Mouse (Mus musculus) cerebellum, adult 2 months (tissue): ENCODE data around the gene Hist3h2a.

Source experiments
- CTCF ChIP-seq: fragments of 200-500 bp; IDR thresholded peaks from 2 replicates; pipeline ENCODE4 v1.5.1; 2011; ENCODE audit warnings: low read depth, mild to moderate bottlenecking, control low read depth, low read length, moderate library complexity, borderline replicate concordance; ENCODE audit not compliant: insufficient read depth
- POLR2A ChIP-seq: fragments of 200-500 bp; IDR thresholded peaks from 2 replicates; pipeline ENCODE4 v1.6.1; 2011; ENCODE audit warnings: low read length, control low read depth, borderline replicate concordance; ENCODE audit not compliant: insufficient read depth

DNA sequence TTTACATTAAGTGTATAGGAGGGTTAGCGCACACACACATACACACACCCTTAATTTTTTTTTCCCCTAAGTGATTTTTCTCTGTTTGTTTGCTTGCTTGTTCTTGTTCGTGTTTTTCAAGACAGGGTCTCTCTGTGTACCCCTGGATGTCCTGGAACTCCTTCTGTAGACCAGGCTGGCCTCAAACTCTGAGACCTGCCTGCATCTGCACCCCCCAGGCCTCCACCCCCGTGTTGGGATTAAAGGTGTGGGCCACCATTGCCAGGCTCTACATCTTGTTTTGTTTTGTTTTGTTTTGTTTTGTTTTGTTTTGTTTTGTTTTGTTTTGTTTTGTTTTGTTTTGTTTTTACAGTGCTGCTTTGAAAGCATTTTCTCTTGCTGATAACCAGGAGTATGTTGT, 7.2 kb upstream of the Hist3h2a start:
- TF ChIP-seq POLR2A = no peak
- TF ChIP-seq CTCF = no peak
